Mouse (Mus musculus): ENCODE results near the gene Spats1. TPM values are rescaled to one million over a fixed set of nuclear protein-coding genes. Genes with fewer than 3 reads are reported as not detected.
"Not testable (repeated sequence)": the region's sequence is repeated elsewhere in the genome, so short reads cannot be mapped to it uniquely, and the experiment has no call there.

Gene Spats1
- total and polyA plus RNA-seq, 2 experiments from 2014 or later, result 1.0 TPM; not detected in 1

DNA sequence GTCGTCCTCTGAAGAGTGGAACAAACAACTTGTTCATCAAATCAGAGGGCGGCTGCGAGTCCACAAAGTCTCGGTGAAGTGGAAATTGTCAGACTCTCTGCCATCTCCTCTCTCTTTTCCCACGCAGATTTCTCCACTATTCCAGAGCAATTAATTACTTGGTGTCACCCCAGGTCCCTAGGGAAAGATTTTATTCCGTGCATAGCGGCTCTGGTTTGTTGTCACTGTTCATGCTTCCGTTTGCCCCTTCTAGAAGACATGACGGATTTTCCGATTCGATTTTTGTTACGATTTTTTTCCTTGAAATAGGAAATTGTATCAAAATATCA is 41.0 kb downstream of the Spats1 start:
- ATAC-seq (ENCODE audit: insufficient read depth, low read depth), result no peak
- no peak for TF ChIP-seq EP300 (IDR thresholded peaks at IDR 0.05; ENCODE audit: low read depth)
- no peak for TF ChIP-seq CTCF (IDR thresholded peaks at IDR 0.05; ENCODE audit: low read depth)
- Histone ChIP-seq H3K4me3 (ENCODE audit: low read depth, low read length) (peak overlapping the region; percentile 77), H3K27ac (ENCODE audit: low read depth) (peak overlapping the region; percentile 97), H3K4me2 (ENCODE audit: low read depth, low read length) (peak overlapping the region; percentile 83), H3K36me3 (replicated peaks; ENCODE audit: control insufficient read depth, insufficient read depth, low read length) (peaks cover 7% of the 10 kb centered on the region; the same call in 1 of the 2 replicates), H3K9me3 (replicated peaks; ENCODE audit: control insufficient read depth, low read length) (no peaks in the 10 kb centered on the region), H3K4me1 (ENCODE audit: control insufficient read depth, insufficient read depth) (peaks cover 22% of the 10 kb centered on the region), H3K27me3 (ENCODE audit: control insufficient read depth, insufficient read depth, low read length) (no peaks in the 10 kb centered on the region), H3K9ac (replicated peaks; ENCODE audit: low read depth, low read length) (peak overlapping the region; percentile 87)
- WGBS, result 3% methylated on average over 12 of the region's 12 CpGs
- no peak for DNase-seq (ENCODE audit: low spot score)

- ATAC-seq (ENCODE audit: insufficient read depth, low read depth), result peak; percentile 98
- peak within 1 kb of the TSS; percentile 77 for H3K4me3 ChIP-seq (ENCODE audit: low read depth, low read length)
Observed at GRCm38 (mm10) chr17:45433419-45434261, 41.6 kb downstream of the Spats1 start, which contains the start of gene Cdc5l. TSS of gene Cdc5l (minus strand) at chr17:45433737.

GRCm38 (mm10) chr17:45432706-45433398 is 42.4 kb downstream of the Spats1 start:
- peak overlapping the region; percentile 87 for H3K9ac ChIP-seq (replicated peaks; ENCODE audit: low read depth, low read length)
- H3K4me3 ChIP-seq (ENCODE audit: low read depth, low read length), result peak overlapping the region; percentile 77
- ATAC-seq (ENCODE audit: insufficient read depth, low read depth) (peak; percentile 66), DNase-seq (ENCODE audit: low spot score) (no peak)
- peaks cover 10% of the 10 kb centered on the region; the same call in 1 of the 2 replicates for H3K36me3 ChIP-seq (replicated peaks; ENCODE audit: control insufficient read depth, insufficient read depth, low read length)
- under 1% methylated on average over 62 of the region's 62 CpGs for WGBS
- H3K9me3 ChIP-seq (replicated peaks; ENCODE audit: control insufficient read depth, low read length), result no peaks in the 10 kb centered on the region
- peaks cover 22% of the 10 kb centered on the region for H3K4me1 ChIP-seq (ENCODE audit: control insufficient read depth, insufficient read depth)
- TF ChIP-seq CTCF (IDR thresholded peaks at IDR 0.05; ENCODE audit: low read depth), result no peak
- no peak for TF ChIP-seq EP300 (IDR thresholded peaks at IDR 0.05; ENCODE audit: low read depth)
- peak overlapping the region; percentile 83 for H3K4me2 ChIP-seq (ENCODE audit: low read depth, low read length)
- H3K27ac ChIP-seq (ENCODE audit: low read depth), result peak overlapping the region; percentile 97
- H3K27me3 ChIP-seq (ENCODE audit: control insufficient read depth, insufficient read depth, low read length), result no peaks in the 10 kb centered on the region

More at GRCm38 (mm10) chr17:45433419-45434261, 41.6 kb downstream of the Spats1 start, which contains the start of gene Cdc5l:
- peaks cover 7% of the 10 kb centered on the region; the same call in 1 of the 2 replicates for H3K36me3 ChIP-seq (replicated peaks; ENCODE audit: control insufficient read depth, insufficient read depth, low read length)
- H3K4me1 ChIP-seq (ENCODE audit: control insufficient read depth, insufficient read depth), result peaks cover 22% of the 10 kb centered on the region
- under 1% methylated on average over 73 of the region's 73 CpGs for WGBS
- peak; percentile 99 for DNase-seq (ENCODE audit: low spot score)
- peak within 1 kb of the TSS; percentile 83 for H3K4me2 ChIP-seq (ENCODE audit: low read depth, low read length)
- peak within 1 kb of the TSS; percentile 97 for H3K27ac ChIP-seq (ENCODE audit: low read depth)
- H3K27me3 ChIP-seq (ENCODE audit: control insufficient read depth, insufficient read depth, low read length), result no peaks in the 10 kb centered on the region
- no peaks in the 10 kb centered on the region for H3K9me3 ChIP-seq (replicated peaks; ENCODE audit: control insufficient read depth, low read length)
- peak within 1 kb of the TSS; percentile 87 for H3K9ac ChIP-seq (replicated peaks; ENCODE audit: low read depth, low read length)
- TF ChIP-seq CTCF (IDR thresholded peaks at IDR 0.05; ENCODE audit: low read depth), result peak; percentile 20; the same call in 1 of the 2 replicates
- TF ChIP-seq EP300 (IDR thresholded peaks at IDR 0.05; ENCODE audit: low read depth), result peak; percentile 97

- H3K27me3 ChIP-seq (ENCODE audit: control insufficient read depth, insufficient read depth, low read length), result no peaks in the 10 kb centered on the region
- H3K9ac ChIP-seq (replicated peaks; ENCODE audit: low read depth, low read length), result peak overlapping the region; percentile 87; the same call in 1 of the 2 replicates
- H3K9me3 ChIP-seq (replicated peaks; ENCODE audit: control insufficient read depth, low read length), result no peaks in the 10 kb centered on the region
- no peak overlapping the region for H3K27ac ChIP-seq (ENCODE audit: low read depth)
- DNase-seq (ENCODE audit: low spot score) (no peak), ATAC-seq (ENCODE audit: insufficient read depth, low read depth) (no peak)
- TF ChIP-seq EP300 (IDR thresholded peaks at IDR 0.05; ENCODE audit: low read depth), result no peak
- TF ChIP-seq CTCF (IDR thresholded peaks at IDR 0.05; ENCODE audit: low read depth), result no peak
- peak overlapping the region; percentile 83 for H3K4me2 ChIP-seq (ENCODE audit: low read depth, low read length)
- H3K4me3 ChIP-seq (ENCODE audit: low read depth, low read length), result peak overlapping the region; percentile 77
- WGBS, result 66% methylated on average over 3 of the region's 3 CpGs
- H3K36me3 ChIP-seq (replicated peaks; ENCODE audit: control insufficient read depth, insufficient read depth, low read length), result peaks cover 18% of the 10 kb centered on the region
- H3K4me1 ChIP-seq (ENCODE audit: control insufficient read depth, insufficient read depth), result peaks cover 22% of the 10 kb centered on the region
Observed at GRCm38 (mm10) chr17:45432007-45432406, 43.2 kb downstream of the Spats1 start.

GRCm38 (mm10) chr17:45417387-45417786 is 57.8 kb downstream of the Spats1 start:
- Histone ChIP-seq H3K27ac (ENCODE audit: low read depth) (no peak overlapping the region), H3K9me3 (replicated peaks; ENCODE audit: control insufficient read depth, low read length) (no peaks in the 10 kb centered on the region), H3K36me3 (replicated peaks; ENCODE audit: control insufficient read depth, insufficient read depth, low read length) (peaks cover 71% of the 10 kb centered on the region), H3K4me2 (ENCODE audit: low read depth, low read length) (no peak overlapping the region), H3K4me1 (ENCODE audit: control insufficient read depth, insufficient read depth) (no peaks in the 10 kb centered on the region), H3K9ac (replicated peaks; ENCODE audit: low read depth, low read length) (no peak overlapping the region), H3K27me3 (ENCODE audit: control insufficient read depth, insufficient read depth, low read length) (no peaks in the 10 kb centered on the region), H3K4me3 (ENCODE audit: low read depth, low read length) (no peak overlapping the region)
- ATAC-seq (ENCODE audit: insufficient read depth, low read depth) (no peak), DNase-seq (ENCODE audit: low spot score) (no peak)
- WGBS, result 54% methylated on average over 2 of the region's 2 CpGs
- TF ChIP-seq CTCF (IDR thresholded peaks at IDR 0.05; ENCODE audit: low read depth), result no peak
- TF ChIP-seq EP300 (IDR thresholded peaks at IDR 0.05; ENCODE audit: low read depth), result no peak

- not testable (repeated sequence) for H3K4me2 ChIP-seq (ENCODE audit: low read depth, low read length); H3K9ac ChIP-seq (replicated peaks; ENCODE audit: low read depth, low read length); DNase-seq (ENCODE audit: low spot score); ATAC-seq (ENCODE audit: insufficient read depth, low read depth); H3K27ac ChIP-seq (ENCODE audit: low read depth); H3K27me3 ChIP-seq (ENCODE audit: control insufficient read depth, insufficient read depth, low read length); H3K4me3 ChIP-seq (ENCODE audit: low read depth, low read length); H3K9me3 ChIP-seq (replicated peaks; ENCODE audit: control insufficient read depth, low read length); H3K4me1 ChIP-seq (ENCODE audit: control insufficient read depth, insufficient read depth)
- H3K36me3 ChIP-seq (replicated peaks; ENCODE audit: control insufficient read depth, insufficient read depth, low read length), result peaks cover 87% of the 10 kb centered on the region
- 97% methylated on average over 2 of the region's 2 CpGs for WGBS
Observed at GRCm38 (mm10) chr17:45411617-45412016, 63.6 kb downstream of the Spats1 start.
